Mouse (Mus musculus) left cerebral cortex, adult 8-10 months (tissue): ENCODE results near the gene Pmf1. TPM values are rescaled to one million over a fixed set of nuclear protein-coding genes. Genes with fewer than 3 reads are reported as not detected.
"Not testable (repeated sequence)": the region's sequence is repeated elsewhere in the genome, so short reads cannot be mapped to it uniquely, and the experiment has no call there.

Experiments
- DNase-seq, 2 experiments: peaks; one replicate each; pipeline ENCODE4 v3.0.0; 2022; ENCODE audit warnings: low spot score in 2 of 2
- total RNA-seq, 4 experiments: library from RNA; stranded (reverse); gene quantifications; 2 replicates each; pipeline ENCODE4 v1.2.4; 2022

Gene Pmf1
- total RNA-seq, 4 experiments from 2014 or later: 7.4 to 9.2 (median 7.8) TPM

- no peak for DNase-seq
Observed at GRCm38 (mm10) chr3:88439582-88439981, 29.5 kb upstream of the Pmf1 start.

GRCm38 (mm10) chr3:88437454-88437853, 27.3 kb upstream of the Pmf1 start:
- no peak for DNase-seq

- peak in 1 of 2 experiments; percentile 48 for DNase-seq
Observed at GRCm38 (mm10) chr3:88436395-88437201, 26.5 kb upstream of the Pmf1 start.

- peak; percentile 39 to 93 for DNase-seq
Observed at GRCm38 (mm10) chr3:88435515-88435914, 25.4 kb upstream of the Pmf1 start.

- DNase-seq: not testable (repeated sequence)
Observed at GRCm38 (mm10) chr3:88428639-88429038, 18.5 kb upstream of the Pmf1 start.

GRCm38 (mm10) chr3:88427342-88427905, 17.3 kb upstream of the Pmf1 start:
- no peak for DNase-seq

- DNase-seq: no peak
Observed at GRCm38 (mm10) chr3:88425708-88426420, 15.7 kb upstream of the Pmf1 start.

GRCm38 (mm10) chr3:88425330-88425689, 15.2 kb upstream of the Pmf1 start:
- DNase-seq: no peak

- DNase-seq: peak; percentile 81 to 95
Observed at GRCm38 (mm10) chr3:88424605-88425329, 14.6 kb upstream of the Pmf1 start, which contains the start of gene Slc25a44. Gene Slc25a44 (minus strand): TSS chr3:88425139.

GRCm38 (mm10) chr3:88422020-88422720, 12.0 kb upstream of the Pmf1 start:
- DNase-seq: no peak

GRCm38 (mm10) chr3:88420771-88421170, 10.6 kb upstream of the Pmf1 start:
- no peak for DNase-seq

- DNase-seq: no peak
Observed at GRCm38 (mm10) chr3:88418016-88418415, 7.9 kb upstream of the Pmf1 start.

GRCm38 (mm10) chr3:88415668-88416067, 5.5 kb upstream of the Pmf1 start:
- DNase-seq: no peak

- no peak for DNase-seq
Observed at GRCm38 (mm10) chr3:88412636-88413035, 2.5 kb upstream of the Pmf1 start.

- DNase-seq: no peak
Observed at GRCm38 (mm10) chr3:88411681-88412080, 1.6 kb upstream of the Pmf1 start.

- no peak for DNase-seq
Observed at GRCm38 (mm10) chr3:88410645-88411031, 507 bp upstream of the Pmf1 start.

- no peak for DNase-seq
Observed at GRCm38 (mm10) chr3:88408953-88409352, 1.2 kb downstream of the Pmf1 start.

GRCm38 (mm10) chr3:88407529-88407928, 2.6 kb downstream of the Pmf1 start:
- no peak for DNase-seq

GRCm38 (mm10) chr3:88407090-88407489, 3.0 kb downstream of the Pmf1 start:
- DNase-seq: peak; percentile 42 to 52

- no peak for DNase-seq
Observed at GRCm38 (mm10) chr3:88403522-88404230, 6.5 kb downstream of the Pmf1 start.
